Mouse (Mus musculus) cerebellum, adult 11-12 months (tissue): ENCODE data around the gene Gm10377.
"Not testable (repeated sequence)": the region's sequence is repeated elsewhere in the genome, so short reads cannot be mapped to it uniquely, and the experiment has no call there.

ENCODE experiments used
- DNase-seq: peaks from one replicate; pipeline ENCODE4 v3.0.0; 2022

Gene Gm10377

GRCm38 (mm10) chr14:42797887-42798286 is at the start of gene Gm10377:
Gm10377 (minus strand) TSS chr14:42797987.
- DNase-seq: not testable (repeated sequence)

- not testable (repeated sequence) for DNase-seq
Observed at GRCm38 (mm10) chr14:42768721-42769120, 29.1 kb downstream of the Gm10377 start, which contains the start of gene Gm3015. Gm3015 (minus strand) TSS chr14:42768821.
